Mouse (Mus musculus) CH12.LX (cell line): Measurements from ENCODE around the gene D17H6S53E.

Experiments used
- CTCF ChIP-seq, 2 experiments: IDR thresholded peaks in 1 of 2; conservative IDR thresholded peaks in 1 of 2; 2 replicates each; pipeline ENCODE4 v1.5.1; 2011 to 2012; ENCODE audit warnings: low read depth in 2 of 2, low read length in 2 of 2, improper control_type of control experiment in 1 of 2, inconsistent platforms in 1 of 2, mild to moderate bottlenecking in 1 of 2, moderate library complexity in 1 of 2
- POLR2A ChIP-seq: IDR thresholded peaks from 2 replicates; pipeline ENCODE4 v1.6.1; 2011; ENCODE audit warnings: low read depth, mild to moderate bottlenecking, improper control_type of control experiment, low read length
- ZKSCAN1 ChIP-seq: IDR thresholded peaks from 2 replicates; pipeline ENCODE4 v1.6.1; 2012; ENCODE audit warnings: low read depth, inconsistent platforms, low read length, improper control_type of control experiment, borderline replicate concordance

- TF ChIP-seq CTCF (conservative IDR thresholded peaks at IDR 0.05 in 1 of 2, IDR thresholded peaks at IDR 0.05 in 1 of 2; ENCODE audit: low read depth in 2 of 2, low read length in 2 of 2) = no peak
- TF ChIP-seq ZKSCAN1 = no peak
- no peak for TF ChIP-seq POLR2A
Observed at GRCm38 (mm10) chr17:35156461-35157200, 30.5 kb downstream of the D17H6S53E start.
